ENCODE assay signal across 8 mouse cellular contexts in genomic region chr2:163645700-163646460, GRCm38 (mm10). TPM values are rescaled to one million over a fixed set of nuclear protein-coding genes. Genes with fewer than 3 reads are reported as not detected.
DNase-seq lines count a peak whose midpoint lies in the region; ATAC-seq and TF ChIP-seq lines count a peak whose summit lies in the region.

No protein-coding gene starts in this region.

- ATAC-seq in midbrain, embryonic 16.5 days, result no peak
- ATAC-seq in intestine, embryonic 15.5 days, result no peak

- TF ChIP-seq CTCF in small intestine, adult 2 months (IDR thresholded peaks at IDR 0.05; ENCODE audit: extremely low read depth, insufficient read length, insufficient replicate concordance, low read depth, low read length), result no peak

- no peak overlapping the region for H3K4me2 ChIP-seq in midbrain, embryonic 16.5 days (ENCODE audit: low read length)
- peak overlapping the region; percentile 56; the same call in 1 of the 2 replicates for H3K4me2 ChIP-seq in intestine, embryonic 15.5 days (replicated peaks)

- TF ChIP-seq POLR2A in small intestine, adult 2 months (IDR thresholded peaks at IDR 0.05; ENCODE audit: low read depth, low read length), result no peak

- peak overlapping the region; percentile 80; the same call in 1 of the 2 replicates for H3K4me3 ChIP-seq in midbrain, embryonic 10.5 days
- H3K4me3 ChIP-seq in midbrain, embryonic 16.5 days (ENCODE audit: low read depth, low read length), result no peak overlapping the region
- no peak overlapping the region; the same call in 1 of the 2 replicates for H3K4me3 ChIP-seq in intestine, embryonic 15.5 days (replicated peaks)
- H3K4me3 ChIP-seq in small intestine, adult 2 months (ENCODE audit: low read depth, low read length), result no peak overlapping the region

- H3K9ac ChIP-seq in midbrain, embryonic 16.5 days (ENCODE audit: low read depth, low read length), result no peak overlapping the region
- no peak overlapping the region for H3K9ac ChIP-seq in intestine, embryonic 15.5 days

- DNase-seq in heart, adult 11 months, result peak; percentile 94
- DNase-seq in heart, adult 8-10 months (ENCODE audit: low spot score), result no peak
- no peak for DNase-seq in midbrain, embryonic 10.5 days (ENCODE audit: low spot score)
- DNase-seq in thymus, postnatal 14 days, result no peak
- no peak for DNase-seq in adrenal gland, postnatal 14 days

- no peaks in the 10 kb centered on the region for H3K27me3 ChIP-seq in midbrain, embryonic 10.5 days (ENCODE audit: low read depth, poor library complexity, severe bottlenecking)
- H3K27me3 ChIP-seq in midbrain, embryonic 16.5 days (ENCODE audit: control insufficient read depth, insufficient read depth, low read depth, low read length), result no peaks in the 10 kb centered on the region
- H3K27me3 ChIP-seq in intestine, embryonic 15.5 days (replicated peaks), result no peaks in the 10 kb centered on the region
- H3K27me3 ChIP-seq in small intestine, adult 2 months (ENCODE audit: control insufficient read depth, insufficient read depth, low read length), result no peaks in the 10 kb centered on the region

- peaks cover 17% of the 10 kb centered on the region for H3K4me1 ChIP-seq in midbrain, embryonic 10.5 days
- peaks cover 17% of the 10 kb centered on the region for H3K4me1 ChIP-seq in midbrain, embryonic 16.5 days (ENCODE audit: control insufficient read depth, insufficient read depth, low read length)
- H3K4me1 ChIP-seq in intestine, embryonic 15.5 days (replicated peaks), result peaks cover 19% of the 10 kb centered on the region
- peaks cover 13% of the 10 kb centered on the region; the same call in 1 of the 2 replicates for H3K4me1 ChIP-seq in small intestine, adult 2 months (ENCODE audit: control insufficient read depth, insufficient read depth, insufficient read length, low read length)

- WGBS in midbrain, embryonic 10.5 days, result 84% methylated on average over 11 of the region's 11 CpGs
- WGBS in midbrain, embryonic 16.5 days, result 83% methylated on average over 11 of the region's 11 CpGs
- WGBS in intestine, embryonic 15.5 days, result 75% methylated on average over 11 of the region's 11 CpGs
- 36% methylated on average over 11 of the region's 11 CpGs for WGBS in small intestine, adult 2 months

- H3K9me3 ChIP-seq in midbrain, embryonic 10.5 days (replicated peaks), result peaks cover 8% of the 10 kb centered on the region
- H3K9me3 ChIP-seq in midbrain, embryonic 16.5 days (replicated peaks; ENCODE audit: control insufficient read depth, low read length, poor library complexity, severe bottlenecking), result peaks cover 6% of the 10 kb centered on the region; the same call in 1 of the 2 replicates
- H3K9me3 ChIP-seq in intestine, embryonic 15.5 days, result no peaks in the 10 kb centered on the region

- peak overlapping the region; percentile 94; the same call in 1 of the 2 replicates for H3K27ac ChIP-seq in midbrain, embryonic 10.5 days (replicated peaks)
- H3K27ac ChIP-seq in midbrain, embryonic 16.5 days (ENCODE audit: low read length), result no peak overlapping the region
- peak overlapping the region; percentile 100 for H3K27ac ChIP-seq in intestine, embryonic 15.5 days
- peak overlapping the region; percentile 54; the same call in 1 of the 2 replicates for H3K27ac ChIP-seq in small intestine, adult 2 months (ENCODE audit: insufficient read depth, low read depth, low read length)

- peaks cover 16% of the 10 kb centered on the region for H3K36me3 ChIP-seq in midbrain, embryonic 10.5 days
- no peaks in the 10 kb centered on the region for H3K36me3 ChIP-seq in midbrain, embryonic 16.5 days (ENCODE audit: control insufficient read depth, insufficient read depth, low read length)
- no peaks in the 10 kb centered on the region for H3K36me3 ChIP-seq in intestine, embryonic 15.5 days
- peaks cover 19% of the 10 kb centered on the region for H3K36me3 ChIP-seq in small intestine, adult 2 months (ENCODE audit: control insufficient read depth, insufficient read depth, low read length)

RNA-seq across cellular contexts. Expression of gene Serinc3, which starts 0.9 kb away (rescaled TPM):
- total RNA-seq in heart, adult 8-10 months (2022), result 100 to 1,000 TPM; 272 to 302 (median 297) TPM
- polyA plus RNA-seq in midbrain, embryonic 10.5 days (2016; fragmentation: Nextera tagmentation; extraction: Ambion mirVana), result 24.7 and 28.7 TPM in 2 replicates
- polyA plus RNA-seq in midbrain, embryonic 16.5 days (2015; fragmentation: Nextera tagmentation; extraction: Ambion mirVana), result 35.6 and 36.4 TPM in 2 replicates
- 45.3 and 47.1 TPM in 2 replicates for polyA plus RNA-seq in intestine, embryonic 15.5 days (2015; fragmentation: Nextera tagmentation; extraction: Ambion mirVana)
- polyA plus RNA-seq in small intestine, adult 2 months (2012; rRNA removed), result 121 and 262 TPM in 2 replicates
- 390 and 468 TPM in 2 replicates for total RNA-seq in adrenal gland, postnatal 14 days (2021)

RNA-seq across cellular contexts. Expression of gene Pkig, which starts 12.3 kb away (rescaled TPM):
- total RNA-seq in heart, adult 8-10 months (2022), result 100 to 1,000 TPM; 214 to 247 (median 224) TPM
- 163 and 190 TPM in 2 replicates for polyA plus RNA-seq in midbrain, embryonic 10.5 days (2016; fragmentation: Nextera tagmentation; extraction: Ambion mirVana)
- 134 TPM in 2 replicates for polyA plus RNA-seq in midbrain, embryonic 16.5 days (2015; fragmentation: Nextera tagmentation; extraction: Ambion mirVana)
- polyA plus RNA-seq in intestine, embryonic 15.5 days (2015; fragmentation: Nextera tagmentation; extraction: Ambion mirVana), result 113 and 122 TPM in 2 replicates
- 82.0 and 143 TPM in 2 replicates for polyA plus RNA-seq in small intestine, adult 2 months (2012; rRNA removed)
- total RNA-seq in adrenal gland, postnatal 14 days (2021), result 44.2 and 46.9 TPM in 2 replicates

RNA-seq across cellular contexts. Expression of gene Ttpal, which starts 43.8 kb away (rescaled TPM):
- 10 to 100 TPM in 2 of 4 experiments, 1 to 10 TPM in 2; 7.4 to 15.0 (median 11.4) TPM for total RNA-seq in heart, adult 8-10 months (2022)
- 29.9 and 38.4 TPM in 2 replicates for polyA plus RNA-seq in midbrain, embryonic 10.5 days (2016; fragmentation: Nextera tagmentation; extraction: Ambion mirVana)
- polyA plus RNA-seq in midbrain, embryonic 16.5 days (2015; fragmentation: Nextera tagmentation; extraction: Ambion mirVana), result 43.7 and 48.7 TPM in 2 replicates
- 25.7 and 26.5 TPM in 2 replicates for polyA plus RNA-seq in intestine, embryonic 15.5 days (2015; fragmentation: Nextera tagmentation; extraction: Ambion mirVana)
- 8.3 and 16.0 TPM in 2 replicates for polyA plus RNA-seq in small intestine, adult 2 months (2012; rRNA removed)
- total RNA-seq in adrenal gland, postnatal 14 days (2021), result 29.9 and 33.4 TPM in 2 replicates
